Mouse (Mus musculus) liver, embryonic 13.5 days (tissue): ENCODE data around the gene Arhgef19. TPM values are rescaled to one million over a fixed set of nuclear protein-coding genes. Genes with fewer than 3 reads are reported as not detected.

Source experiments
- ATAC-seq: fragments of 200-750 bp; cut with Nextera tagmentation; 2 replicates; pipeline ENCODE4 v1.8.0; 2017; ENCODE audit warnings: low read depth, mild to moderate bottlenecking, moderate number of reproducible peaks, moderate library complexity
- DNase-seq: peaks from one replicate; pipeline ENCODE4 v3.0.0; 2022
- H3K27ac ChIP-seq: fragments of 300-500 bp; sonication (generic); 2 replicates; pipeline ENCODE4 v1.5.1; 2015; ENCODE audit warnings: moderate library complexity, mild to moderate bottlenecking, inconsistent platforms
- H3K27me3 ChIP-seq: fragments of 300-500 bp; sonication (generic); 2 replicates; pipeline ENCODE4 v1.6.1; 2015; ENCODE audit warnings: mild to moderate bottlenecking, inconsistent platforms
- H3K36me3 ChIP-seq: fragments of 300-500 bp; sonication (generic); 2 replicates; pipeline ENCODE4 v1.6.1; 2015; ENCODE audit warnings: mild to moderate bottlenecking, inconsistent platforms
- H3K4me1 ChIP-seq: fragments of 300-500 bp; sonication (generic); replicated peaks from 2 replicates; pipeline ENCODE4 v1.6.1; 2015; ENCODE audit warnings: inconsistent platforms
- H3K4me2 ChIP-seq: fragments of 300-500 bp; sonication (generic); 2 replicates; pipeline ENCODE4 v1.6.1; 2015; ENCODE audit warnings: inconsistent platforms, mild to moderate bottlenecking, moderate library complexity
- H3K4me3 ChIP-seq: fragments of 300-500 bp; sonication (generic); replicated peaks from 2 replicates; pipeline ENCODE4 v1.5.1; 2015; ENCODE audit warnings: mild to moderate bottlenecking, inconsistent platforms
- H3K9ac ChIP-seq: fragments of 300-500 bp; sonication (generic); 2 replicates; pipeline ENCODE4 v1.6.1; 2015; ENCODE audit warnings: mild to moderate bottlenecking, inconsistent platforms
- H3K9me3 ChIP-seq: fragments of 300-500 bp; sonication (generic); replicated peaks from 2 replicates; pipeline ENCODE4 v1.6.1; 2016; ENCODE audit warnings: inconsistent platforms
- WGBS: fragments of 180-500 bp; shearing (Covaris S2); methylation state at CpG from one replicate; pipeline ENCODE4 v1.1.7; 2015; ENCODE audit not compliant: insufficient replicate concordance; 5-methylcytosine and 5-hydroxymethylcytosine counted together
- polyA plus RNA-seq: library from polyadenylated mRNA; unstranded; fragments of >200 nt; fragmentation: Nextera tagmentation; extraction: Ambion mirVana; gene quantifications from 2 replicates; pipeline ENCODE4 v1.2.1, GENCODE M21; 2015

Arhgef19 gene
- polyA plus RNA-seq, 1 experiment from 2014 or later, result 1.0 TPM

GRCm38 (mm10) chr4:141248614-141248978 lies 9.3 kb downstream of the Arhgef19 start:
- Histone ChIP-seq H3K27ac (no peak overlapping the region), H3K27me3 (peaks cover 80% of the 10 kb centered on the region), H3K36me3 (no peaks in the 10 kb centered on the region), H3K4me3 (no peak overlapping the region), H3K9me3 (no peaks in the 10 kb centered on the region), H3K4me2 (peak overlapping the region; percentile 57; the same call in 1 of the 2 replicates), H3K4me1 (peaks cover 20% of the 10 kb centered on the region), H3K9ac (no peak overlapping the region)
- 14% methylated on average over 11 of the region's 11 CpGs for WGBS
- no peak for DNase-seq
- peak; percentile 27 for ATAC-seq

- DNase-seq, result no peak
- no peaks in the 10 kb centered on the region for H3K36me3 ChIP-seq
- 49% methylated on average over 11 of the region's 11 CpGs for WGBS
- no peak overlapping the region for H3K9ac ChIP-seq
- ATAC-seq, result no peak
- peaks cover 72% of the 10 kb centered on the region for H3K27me3 ChIP-seq
- no peaks in the 10 kb centered on the region for H3K9me3 ChIP-seq
- H3K4me2 ChIP-seq, result no peak overlapping the region
- H3K27ac ChIP-seq, result no peak overlapping the region
- H3K4me3 ChIP-seq, result no peak overlapping the region
- H3K4me1 ChIP-seq, result peaks cover 20% of the 10 kb centered on the region
Observed at GRCm38 (mm10) chr4:141249383-141249782, 10.1 kb downstream of the Arhgef19 start.

GRCm38 (mm10) chr4:141251071-141251470 lies 11.8 kb downstream of the Arhgef19 start:
- Histone ChIP-seq H3K9me3 (no peaks in the 10 kb centered on the region), H3K27ac (no peak overlapping the region), H3K4me3 (no peak overlapping the region), H3K27me3 (peaks cover 55% of the 10 kb centered on the region), H3K4me1 (peaks cover 20% of the 10 kb centered on the region), H3K36me3 (no peaks in the 10 kb centered on the region), H3K9ac (no peak overlapping the region), H3K4me2 (no peak overlapping the region)
- WGBS, result 71% methylated on average over 8 of the region's 8 CpGs
- ATAC-seq (no peak), DNase-seq (no peak)

GRCm38 (mm10) chr4:141252641-141253040 lies 13.3 kb downstream of the Arhgef19 start:
- DNase-seq (no peak), ATAC-seq (no peak)
- peaks cover 40% of the 10 kb centered on the region for H3K27me3 ChIP-seq
- H3K9me3 ChIP-seq, result no peaks in the 10 kb centered on the region
- H3K27ac ChIP-seq, result no peak overlapping the region
- no peaks in the 10 kb centered on the region for H3K36me3 ChIP-seq
- peaks cover 12% of the 10 kb centered on the region for H3K4me1 ChIP-seq
- no peak overlapping the region for H3K9ac ChIP-seq
- no peak overlapping the region for H3K4me2 ChIP-seq
- H3K4me3 ChIP-seq, result no peak overlapping the region
- 25% methylated on average over 2 of the region's 2 CpGs for WGBS

GRCm38 (mm10) chr4:141254234-141254633 lies 14.9 kb downstream of the Arhgef19 start:
- H3K4me2 ChIP-seq, result no peak overlapping the region

GRCm38 (mm10) chr4:141257440-141257839 lies 18.1 kb downstream of the Arhgef19 start:
- ATAC-seq (no peak), DNase-seq (no peak)
- WGBS, result 56% methylated on average over 5 of the region's 5 CpGs
- Histone ChIP-seq H3K27me3 (no peaks in the 10 kb centered on the region), H3K36me3 (no peaks in the 10 kb centered on the region), H3K4me2 (no peak overlapping the region), H3K27ac (no peak overlapping the region), H3K9ac (no peak overlapping the region), H3K4me3 (no peak overlapping the region), H3K4me1 (0 out of 2 replicates have a peak, but pooled peaks cover 4% of the 10 kb centered on the region), H3K9me3 (peaks cover 7% of the 10 kb centered on the region; the same call in 1 of the 2 replicates)

More at GRCm38 (mm10) chr4:141254234-141254633, 14.9 kb downstream of the Arhgef19 start:
- Histone ChIP-seq H3K9ac (no peak overlapping the region), H3K27me3 (peaks cover 24% of the 10 kb centered on the region), H3K9me3 (no peaks in the 10 kb centered on the region), H3K27ac (no peak overlapping the region), H3K4me3 (no peak overlapping the region), H3K4me1 (no peaks in the 10 kb centered on the region), H3K36me3 (no peaks in the 10 kb centered on the region)
- ATAC-seq, result no peak
- WGBS, result 74% methylated on average over 16 of the region's 16 CpGs
- DNase-seq, result no peak

GRCm38 (mm10) chr4:141259413-141259812 lies 20.1 kb downstream of the Arhgef19 start:
- DNase-seq (no peak), ATAC-seq (no peak)
- WGBS, result 72% methylated on average over 12 of the region's 12 CpGs
- Histone ChIP-seq H3K9ac (no peak overlapping the region), H3K4me3 (no peak overlapping the region), H3K4me1 (0 out of 2 replicates have a peak, but pooled peaks cover 4% of the 10 kb centered on the region), H3K4me2 (no peak overlapping the region), H3K27ac (no peak overlapping the region), H3K27me3 (no peaks in the 10 kb centered on the region), H3K9me3 (peaks cover 7% of the 10 kb centered on the region; the same call in 1 of the 2 replicates), H3K36me3 (no peaks in the 10 kb centered on the region)

GRCm38 (mm10) chr4:141260007-141260723 lies 20.9 kb downstream of the Arhgef19 start:
- 0 out of 2 replicates have a peak, but pooled peaks cover 4% of the 10 kb centered on the region for H3K4me1 ChIP-seq
- no peak overlapping the region for H3K4me3 ChIP-seq
- no peak overlapping the region for H3K9ac ChIP-seq
- H3K27ac ChIP-seq, result no peak overlapping the region
- peak overlapping the region; percentile 19; the same call in 1 of the 2 replicates for H3K4me2 ChIP-seq
- no peaks in the 10 kb centered on the region for H3K36me3 ChIP-seq
- peaks cover 7% of the 10 kb centered on the region; the same call in 1 of the 2 replicates for H3K9me3 ChIP-seq
- ATAC-seq, result no peak
- DNase-seq, result no peak
- H3K27me3 ChIP-seq, result no peaks in the 10 kb centered on the region
- 60% methylated on average over 16 of the region's 16 CpGs for WGBS

- ATAC-seq, result no peak
- 57% methylated on average over 10 of the region's 10 CpGs for WGBS
Observed at GRCm38 (mm10) chr4:141262906-141263637, 23.8 kb downstream of the Arhgef19 start.

GRCm38 (mm10) chr4:141265979-141266637 lies 26.8 kb downstream of the Arhgef19 start:
- H3K4me1 ChIP-seq, result no peaks in the 10 kb centered on the region
- H3K27me3 ChIP-seq, result 0 out of 2 replicates have a peak, but pooled peaks cover 5% of the 10 kb centered on the region
- no peak overlapping the region for H3K9ac ChIP-seq
- no peak overlapping the region for H3K4me2 ChIP-seq
- ATAC-seq (no peak), DNase-seq (no peak)
- H3K27ac ChIP-seq, result no peak overlapping the region
- H3K4me3 ChIP-seq, result no peak overlapping the region
- H3K9me3 ChIP-seq, result peaks cover 11% of the 10 kb centered on the region; the same call in 1 of the 2 replicates
- 69% methylated on average over 3 of the region's 3 CpGs for WGBS
- H3K36me3 ChIP-seq, result no peaks in the 10 kb centered on the region

More at GRCm38 (mm10) chr4:141262906-141263637, 23.8 kb downstream of the Arhgef19 start:
- no peak overlapping the region for H3K9ac ChIP-seq
- no peak overlapping the region for H3K4me3 ChIP-seq
- H3K4me1 ChIP-seq, result 0 out of 2 replicates have a peak, but pooled peaks cover 4% of the 10 kb centered on the region
- no peak overlapping the region for H3K27ac ChIP-seq
- no peak overlapping the region for H3K4me2 ChIP-seq
- DNase-seq, result no peak
- no peaks in the 10 kb centered on the region for H3K27me3 ChIP-seq
- peaks cover 8% of the 10 kb centered on the region; the same call in 1 of the 2 replicates for H3K9me3 ChIP-seq
- H3K36me3 ChIP-seq, result no peaks in the 10 kb centered on the region

GRCm38 (mm10) chr4:141267250-141267649 lies 28.0 kb downstream of the Arhgef19 start:
- Histone ChIP-seq H3K4me1 (0 out of 2 replicates have a peak, but pooled peaks cover 5% of the 10 kb centered on the region), H3K27me3 (peaks cover 13% of the 10 kb centered on the region; the same call in 1 of the 2 replicates), H3K4me3 (no peak overlapping the region), H3K9ac (no peak overlapping the region), H3K4me2 (no peak overlapping the region), H3K9me3 (0 out of 2 replicates have a peak, but pooled peaks cover 4% of the 10 kb centered on the region), H3K36me3 (no peaks in the 10 kb centered on the region), H3K27ac (no peak overlapping the region)
- ATAC-seq (no peak), DNase-seq (no peak)
- 56% methylated on average over 3 of the region's 3 CpGs for WGBS
